Mouse (Mus musculus) CH12.LX (cell line): Measurements from ENCODE around the gene Sh3bp2. TPM values are rescaled to one million over a fixed set of nuclear protein-coding genes. Genes with fewer than 3 reads are reported as not detected.

Source experiments
- DNase-seq: peaks from one replicate; pipeline ENCODE4 v3.0.0-alpha.2; 2013; ENCODE audit errors: extremely low read depth
- H3K27ac ChIP-seq: 2 replicates; pipeline ENCODE4 v1.5.1; 2012; ENCODE audit warnings: low read depth, mild to moderate bottlenecking, control low read depth, moderate library complexity; ENCODE audit not compliant: insufficient read depth
- H3K27me3 ChIP-seq: replicated peaks from 2 replicates; pipeline ENCODE3; 2012; ENCODE audit warnings: inconsistent platforms
- H3K36me3 ChIP-seq, 2 experiments: replicated peaks in 1 of 2; 2 replicates each; pipeline versions ENCODE3 to v1.6.1; 2012; ENCODE audit warnings: inconsistent platforms in 1 of 2, low read length in 1 of 2, mild to moderate bottlenecking in 1 of 2, mixed read lengths in 1 of 2, moderate library complexity in 1 of 2; ENCODE audit not compliant: control insufficient read depth in 1 of 2, insufficient read depth in 1 of 2
- H3K4me1 ChIP-seq, 2 experiments: 2 replicates each; pipeline ENCODE4 v1.6.1; 2012; ENCODE audit warnings: inconsistent platforms in 1 of 2, moderate library complexity in 1 of 2; ENCODE audit not compliant: insufficient read depth in 2 of 2, control insufficient read depth in 1 of 2
- H3K4me2 ChIP-seq: 2 replicates; pipeline ENCODE4 v1.6.1; 2012; ENCODE audit warnings: low read depth, mild to moderate bottlenecking, control low read depth; ENCODE audit not compliant: poor library complexity, insufficient read depth, severe bottlenecking
- H3K4me3 ChIP-seq, 3 experiments: fragments of 150-350 bp in 1 of 3; sonication (generic) in 1 of 3; replicated peaks in 1 of 3; 2 replicates each; pipeline versions ENCODE3 to v1.5.1; 2011 to 2012; ENCODE audit warnings: low read depth in 2 of 3, low read length in 2 of 3, mild to moderate bottlenecking in 2 of 3, moderate library complexity in 2 of 3, control low read depth in 1 of 3, improper control_type of control experiment in 1 of 3, inconsistent platforms in 1 of 3, mixed read lengths in 1 of 3; ENCODE audit not compliant: poor library complexity in 1 of 3
- H3K79me2 ChIP-seq: replicated peaks from 2 replicates; pipeline ENCODE4 v1.6.1; 2012; ENCODE audit warnings: mild to moderate bottlenecking, moderate library complexity; ENCODE audit not compliant: control insufficient read depth, poor library complexity, insufficient read depth, severe bottlenecking; ENCODE audit errors: extremely low read depth
- H3K9ac ChIP-seq: 2 replicates; pipeline ENCODE4 v1.6.1; 2012; ENCODE audit warnings: low read depth, mild to moderate bottlenecking, control low read depth, moderate library complexity; ENCODE audit not compliant: insufficient read depth
- H3K9me3 ChIP-seq: replicated peaks from 2 replicates; pipeline ENCODE3; 2012; ENCODE audit warnings: low read length, inconsistent platforms, mixed read lengths
- BHLHE40 ChIP-seq: IDR thresholded peaks from 2 replicates; pipeline ENCODE4 v1.6.1; 2011; ENCODE audit warnings: mild to moderate bottlenecking, low read depth, low read length, improper control_type of control experiment
- CTCF ChIP-seq, 2 experiments: IDR thresholded peaks in 1 of 2; conservative IDR thresholded peaks in 1 of 2; 2 replicates each; pipeline ENCODE4 v1.5.1; 2011 to 2012; ENCODE audit warnings: low read depth in 2 of 2, low read length in 2 of 2, improper control_type of control experiment in 1 of 2, inconsistent platforms in 1 of 2, mild to moderate bottlenecking in 1 of 2, moderate library complexity in 1 of 2
- ELF1 ChIP-seq: IDR thresholded peaks from 2 replicates; pipeline ENCODE4 v1.6.1; 2014; ENCODE audit warnings: low read depth, mild to moderate bottlenecking, inconsistent platforms, low read length, improper control_type of control experiment
- GABPA ChIP-seq: IDR thresholded peaks from 2 replicates; pipeline ENCODE4 v1.6.1; 2012; ENCODE audit warnings: low read depth, low read length, improper control_type of control experiment, inconsistent platforms; ENCODE audit not compliant: insufficient replicate concordance
- JUN ChIP-seq: IDR thresholded peaks from 2 replicates; pipeline ENCODE4 v1.6.1; 2011; ENCODE audit warnings: low read depth, mild to moderate bottlenecking, low read length, improper control_type of control experiment, moderate library complexity; ENCODE audit not compliant: insufficient read depth
- MAFK ChIP-seq: IDR thresholded peaks from 2 replicates; pipeline ENCODE4 v1.6.1; 2011; ENCODE audit warnings: low read length, improper control_type of control experiment; ENCODE audit not compliant: insufficient replicate concordance
- MAX ChIP-seq: IDR thresholded peaks from 2 replicates; pipeline ENCODE4 v1.6.1; 2011; ENCODE audit warnings: low read length, improper control_type of control experiment
- MAZ ChIP-seq: IDR thresholded peaks from 2 replicates; pipeline ENCODE4 v1.6.1; 2012; ENCODE audit warnings: low read depth, mild to moderate bottlenecking, inconsistent platforms, low read length, improper control_type of control experiment, moderate library complexity
- MXI1 ChIP-seq: IDR thresholded peaks from 2 replicates; pipeline ENCODE4 v1.6.1; 2011; ENCODE audit warnings: mild to moderate bottlenecking, low read depth, low read length, improper control_type of control experiment
- MYC ChIP-seq: IDR thresholded peaks from 2 replicates; pipeline ENCODE4 v1.6.1; 2011; ENCODE audit warnings: low read depth, mild to moderate bottlenecking, improper control_type of control experiment, low read length
- NELFE ChIP-seq: IDR thresholded peaks from 2 replicates; pipeline ENCODE4 v1.6.1; 2011; ENCODE audit warnings: low read depth, low read length, improper control_type of control experiment
- PAX5 ChIP-seq: IDR thresholded peaks from 2 replicates; pipeline ENCODE4 v1.6.1; 2012; ENCODE audit warnings: low read length, inconsistent platforms, mixed read lengths
- POLR2AphosphoS2 ChIP-seq: IDR thresholded peaks from 2 replicates; pipeline ENCODE4 v1.6.1; 2011; ENCODE audit warnings: low read depth, low read length, improper control_type of control experiment
- RAD21 ChIP-seq: IDR thresholded peaks from 2 replicates; pipeline ENCODE4 v1.6.1; 2011; ENCODE audit warnings: low read depth, mild to moderate bottlenecking, low read length, improper control_type of control experiment, moderate library complexity
- RCOR1 ChIP-seq: conservative IDR thresholded peaks from 2 replicates; pipeline ENCODE4 v1.6.1; 2012; ENCODE audit warnings: low read depth, mild to moderate bottlenecking, inconsistent platforms, low read length, improper control_type of control experiment
- SIN3A ChIP-seq: IDR thresholded peaks from 2 replicates; pipeline ENCODE4 v1.6.1; 2012; ENCODE audit warnings: low read length, improper control_type of control experiment, inconsistent platforms
- TCF12 ChIP-seq: IDR thresholded peaks from 2 replicates; pipeline ENCODE4 v1.6.1; 2014; ENCODE audit warnings: low read depth, mild to moderate bottlenecking, inconsistent platforms, low read length, improper control_type of control experiment
- USF2 ChIP-seq: conservative IDR thresholded peaks from 2 replicates; pipeline ENCODE4 v1.6.1; 2011; ENCODE audit warnings: low read depth, low read length, improper control_type of control experiment
- ZC3H11A ChIP-seq: IDR thresholded peaks from 2 replicates; pipeline ENCODE4 v1.6.1; 2012; ENCODE audit warnings: low read depth, mild to moderate bottlenecking, inconsistent platforms, low read length, improper control_type of control experiment
- ZKSCAN1 ChIP-seq: IDR thresholded peaks from 2 replicates; pipeline ENCODE4 v1.6.1; 2012; ENCODE audit warnings: low read depth, inconsistent platforms, low read length, improper control_type of control experiment, borderline replicate concordance
- ZNF384 ChIP-seq: IDR thresholded peaks from 2 replicates; pipeline ENCODE4 v1.6.1; 2012; ENCODE audit warnings: low read depth, low read length, improper control_type of control experiment, inconsistent platforms
- dilution Hi-C: fragments of 300-500 bp; cut with MboI; formaldehyde crosslinking; loops from 2 replicates; pipeline ENCODE4 v1.14.3; 2020; ENCODE audit warnings: low sequenced_read_pairs; ENCODE audit not compliant: extremely low pct_unique_long_range_greater_than_20kb, extremely low pct_ligation_motif_present
- in situ Hi-C: fragments of 300-500 bp; cut with MboI; formaldehyde crosslinking; loops from 3 replicates; pipeline ENCODE4 v1.14.3; 2019; ENCODE audit warnings: low sequenced_read_pairs, low pct_ligation_motif_present, low pct_unique_long_range_greater_than_20kb, mixed read lengths
- polyA plus RNA-seq: library from polyadenylated mRNA; unstranded; fragments of >175 nt; gene quantifications from 2 replicates; pipeline ENCODE4 v1.2.1, GENCODE M21; 2012; ENCODE audit warnings: low read depth; ENCODE audit not compliant: insufficient read length
- total RNA-seq, 2 experiments: library from RNA; depleted of rRNA; stranded (reverse); fragments of 300-350 nt in 1 of 2; fragments of >200 nt in 1 of 2; gene quantifications; 2 replicates each; pipeline ENCODE4 v1.2.3; 2012 to 2014

Sh3bp2 gene
- total and polyA plus RNA-seq, 3 experiments, result 5.8 to 10.5 (median 7.3) TPM

DNA sequence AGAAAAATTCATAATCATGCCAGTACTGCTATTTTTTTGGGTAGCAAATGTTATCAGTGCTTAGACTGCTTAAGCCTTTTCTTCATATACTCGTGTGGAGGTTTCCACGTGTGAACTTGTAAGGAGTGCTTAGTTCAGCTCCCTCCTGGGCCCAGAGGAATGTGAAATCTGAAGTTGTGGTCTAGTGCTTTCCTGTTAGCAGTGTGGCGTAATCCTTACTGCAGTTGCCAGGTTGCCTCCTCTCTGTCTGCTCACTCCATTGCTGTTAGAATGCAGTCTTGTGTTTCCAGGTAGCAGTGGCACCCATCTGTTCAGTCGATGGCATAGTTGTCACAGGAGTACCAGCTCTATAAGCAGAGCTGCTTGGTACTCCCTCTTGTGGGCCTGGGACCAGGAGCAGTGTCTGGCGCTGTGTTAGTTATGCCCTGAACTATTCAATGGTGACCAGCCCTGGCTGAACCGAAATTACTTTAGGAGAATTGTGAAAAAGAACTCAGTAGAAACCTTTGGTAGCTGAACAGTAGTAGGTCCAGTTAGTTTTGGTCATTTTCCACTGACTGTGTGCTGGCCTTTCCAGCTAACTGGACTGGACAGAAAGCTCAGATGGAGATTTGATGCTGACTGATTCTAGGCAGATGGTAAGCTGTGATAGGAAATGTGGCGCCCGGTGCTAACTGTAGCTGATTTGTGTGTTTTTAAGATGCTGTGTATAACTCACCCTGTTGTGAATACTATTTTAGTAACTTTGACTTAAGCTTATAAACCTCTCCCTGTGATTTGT lies 81.7 kb downstream of the Sh3bp2 start:
- Histone ChIP-seq H3K27ac (no peak overlapping the region), H3K4me1 (no peaks in the 10 kb centered on the region), H3K27me3 (no peaks in the 10 kb centered on the region), H3K4me3 (no peak overlapping the region), H3K79me2 (no peaks in the 10 kb centered on the region), H3K4me2 (no peak overlapping the region), H3K9me3 (no peaks in the 10 kb centered on the region), H3K36me3 (peaks cover 27 to 64% of the 10 kb centered on the region in 2 experiments), H3K9ac (no peak overlapping the region)
- TF ChIP-seq POLR2AphosphoS2 (no peak), RCOR1 (no peak), SIN3A (no peak), CTCF (conservative IDR thresholded peaks at IDR 0.05 in 1 of 2, IDR thresholded peaks at IDR 0.05 in 1 of 2; ENCODE audit: low read depth in 2 of 2, low read length in 2 of 2) (no peak), ZKSCAN1 (no peak), MXI1 (no peak), GABPA (no peak), NELFE (no peak), PAX5 (no peak), MAX (no peak), MAZ (no peak), MAFK (no peak), MYC (no peak), ELF1 (no peak), RAD21 (no peak), JUN (no peak), TCF12 (no peak), ZNF384 (no peak), BHLHE40 (no peak)
- in situ Hi-C loops (no loop called here), dilution Hi-C loops (no loop called here)
- no peak for DNase-seq

DNA sequence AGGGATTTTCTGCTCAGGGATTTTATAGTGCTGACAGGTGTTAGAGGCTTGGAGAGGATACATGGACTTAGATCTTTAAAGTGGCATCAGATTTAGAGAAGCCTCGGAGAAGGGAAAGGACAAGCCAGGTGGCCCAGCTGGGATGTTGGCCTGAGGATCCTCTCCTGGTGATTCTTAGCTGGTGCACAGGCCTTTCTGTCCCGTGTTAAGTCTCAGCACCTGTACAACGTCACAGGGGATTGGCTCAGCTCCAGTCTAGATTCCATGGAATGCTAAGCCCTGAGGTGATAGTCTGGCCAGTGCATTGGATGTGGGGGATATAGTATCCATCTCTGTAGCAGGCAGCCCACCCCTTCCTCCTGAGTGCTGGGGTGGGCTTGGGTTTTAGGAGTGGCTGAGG lies 82.6 kb downstream of the Sh3bp2 start:
- DNase-seq, result no peak
- Histone ChIP-seq H3K27me3 (no peaks in the 10 kb centered on the region), H3K27ac (no peak overlapping the region), H3K4me3 (no peak overlapping the region), H3K4me1 (no peaks in the 10 kb centered on the region), H3K79me2 (no peaks in the 10 kb centered on the region), H3K9me3 (no peaks in the 10 kb centered on the region), H3K4me2 (no peak overlapping the region), H3K9ac (no peak overlapping the region), H3K36me3 (peaks cover 22 to 60% of the 10 kb centered on the region in 2 experiments)
- in situ Hi-C loops (no loop called here), dilution Hi-C loops (no loop called here)
- TF ChIP-seq USF2 (no peak), ZC3H11A (no peak), MAFK (no peak)
